Mouse (Mus musculus): ENCODE measurements around the gene Srebf2.
"Not testable (repeated sequence)": the region's sequence is repeated elsewhere in the genome, so short reads cannot be mapped to it uniquely, and the experiment has no call there.

Gene Srebf2

DNA sequence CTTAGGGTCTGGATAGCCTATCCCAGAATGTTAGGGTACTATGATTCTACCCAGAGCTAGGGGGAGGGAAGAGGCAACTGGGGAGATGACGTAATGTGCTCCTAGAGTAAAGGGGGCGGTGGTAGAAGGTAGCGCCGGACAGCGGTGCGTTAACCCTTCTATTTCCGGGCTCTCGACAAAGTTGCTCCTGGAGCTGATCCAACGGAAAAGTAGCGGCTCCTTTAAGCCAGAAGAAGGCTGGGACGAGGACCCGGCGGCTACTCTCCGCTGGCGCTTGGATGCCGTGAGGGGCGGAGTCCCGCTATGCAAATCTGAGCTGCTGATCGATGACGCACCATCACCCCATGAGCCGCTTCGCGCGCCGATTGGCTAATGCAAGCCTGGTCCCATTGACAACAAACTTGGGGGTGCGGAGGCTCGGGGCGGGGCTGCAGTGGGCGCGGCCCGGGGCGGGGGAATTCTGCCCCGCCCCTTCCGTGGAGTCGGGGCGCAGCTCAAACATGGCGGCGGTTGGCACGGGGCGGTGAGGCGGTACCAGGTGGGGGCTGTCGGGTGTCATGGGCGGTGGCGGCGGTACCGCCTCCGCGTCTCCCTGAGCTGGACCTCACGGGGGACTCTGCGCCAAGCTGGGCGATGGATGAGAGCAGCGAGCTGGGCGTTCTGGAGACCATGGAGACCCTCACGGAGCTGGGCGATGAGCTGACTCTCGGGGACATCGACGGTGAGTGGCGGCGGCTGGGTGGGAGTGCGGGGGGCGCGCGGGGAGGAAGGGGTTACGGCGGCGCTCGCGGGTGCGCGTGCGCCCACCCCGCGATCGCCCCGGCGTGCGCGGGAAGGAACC, at the start of gene Srebf2:
Srebf2 (plus strand) TSS at position 412 of the 841 bp plus-strand sequence.
- peak; percentile 99 for DNase-seq

- DNase-seq: peak; percentile 77
Measured at GRCm38 (mm10) chr15:82106953-82107555, 39.9 kb upstream of the Srebf2 start.

GRCm38 (mm10) chr15:82120544-82120943, 26.4 kb upstream of the Srebf2 start:
- no peak for DNase-seq

GRCm38 (mm10) chr15:82126690-82127089, 20.3 kb upstream of the Srebf2 start:
- DNase-seq: not testable (repeated sequence)

DNA sequence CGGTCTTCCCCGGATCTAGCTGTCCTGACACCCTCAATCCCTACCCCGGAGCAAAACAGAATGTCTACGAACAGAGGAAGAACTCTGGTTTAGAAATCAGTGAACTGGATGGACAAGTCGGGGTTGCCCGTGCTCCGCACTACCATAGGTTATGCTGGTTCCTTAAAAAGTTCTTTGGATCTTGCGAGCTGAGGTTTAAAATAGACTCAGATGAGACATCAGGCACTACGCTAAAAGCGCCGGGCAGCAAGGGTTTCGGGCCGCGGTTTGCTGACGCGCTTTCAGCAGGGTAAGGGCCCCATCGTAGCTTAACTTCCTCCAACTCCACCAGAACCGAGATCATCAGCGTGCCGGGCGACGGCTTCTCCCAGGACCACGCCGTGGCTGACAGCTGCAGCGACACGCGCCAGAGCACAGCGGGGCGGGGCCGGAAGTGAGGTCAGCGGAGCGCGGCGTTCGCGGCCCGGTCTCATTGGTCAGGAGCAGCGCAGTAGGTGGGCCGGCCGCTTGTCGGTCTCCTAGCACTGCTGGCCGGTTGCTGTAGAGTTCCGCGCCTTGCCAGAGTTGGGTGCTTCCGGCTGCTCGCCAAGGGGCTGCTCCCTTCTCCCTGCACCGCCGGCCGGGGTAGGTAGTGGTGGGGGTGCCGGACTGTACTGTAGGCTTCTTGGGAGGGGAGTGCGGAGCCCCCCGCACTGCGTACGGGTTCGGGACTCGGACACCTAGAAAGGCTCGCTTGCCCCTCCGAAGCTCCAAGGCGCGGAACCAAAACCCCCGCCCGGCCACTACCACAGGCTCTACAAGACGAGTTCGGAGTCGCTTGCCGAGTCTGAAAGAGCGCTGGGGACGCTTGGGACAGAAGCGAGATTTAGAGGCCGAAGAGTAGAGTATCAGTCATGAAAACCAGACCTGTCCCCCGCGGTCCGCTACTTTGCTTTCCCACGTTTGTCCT, 19.3 kb upstream of the Srebf2 start, which contains the start of gene Ccdc134:
Ccdc134 (plus strand) TSS at position 497 of the 949 bp plus-strand sequence.
- DNase-seq: peak; percentile 96

- DNase-seq: no peak
Measured at GRCm38 (mm10) chr15:82128398-82128797, 18.6 kb upstream of the Srebf2 start.

- DNase-seq: no peak
Measured at GRCm38 (mm10) chr15:82130599-82130998, 16.4 kb upstream of the Srebf2 start.

- DNase-seq: peak; percentile 63
Measured at GRCm38 (mm10) chr15:82135372-82135771, 11.6 kb upstream of the Srebf2 start.

DNA sequence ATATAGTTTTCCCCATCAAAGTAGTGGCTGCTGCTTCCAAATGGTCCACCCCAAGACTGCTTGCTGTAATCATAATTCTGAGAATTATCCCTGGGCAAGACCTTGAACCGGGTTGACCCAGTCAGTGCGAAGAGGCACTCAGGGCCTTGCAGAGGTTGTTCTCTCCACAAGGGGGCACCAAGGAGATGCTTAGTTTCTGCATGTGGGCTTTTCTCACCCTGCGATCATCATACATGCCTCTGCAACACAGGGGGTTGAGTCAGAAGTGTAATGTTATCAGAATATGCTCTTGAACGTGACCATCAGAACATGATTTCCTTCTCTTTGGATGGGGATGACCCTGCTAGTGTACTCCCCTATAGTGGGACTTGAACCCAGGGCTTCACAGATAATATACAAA, 8.4 kb upstream of the Srebf2 start:
- DNase-seq: peak; percentile 52

DNA sequence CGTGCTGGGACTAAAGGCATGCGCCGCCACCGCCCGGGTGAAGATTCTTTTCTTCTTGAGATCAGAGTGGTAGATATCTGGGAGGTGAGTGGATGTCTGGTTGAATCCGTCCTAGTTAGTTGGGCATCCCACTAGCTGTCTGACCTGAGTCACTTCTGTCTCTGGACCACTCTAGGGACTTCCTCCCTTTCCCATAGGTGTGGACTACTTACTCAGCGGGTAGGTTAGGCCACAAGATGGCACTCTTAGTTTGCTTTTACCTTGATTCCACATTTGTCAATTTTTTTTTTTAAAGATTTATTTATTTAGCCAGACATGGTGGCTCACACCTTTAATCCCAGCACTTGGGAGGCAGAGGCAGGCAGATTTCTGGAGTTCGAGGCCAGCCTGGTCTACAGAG, 7.8 kb upstream of the Srebf2 start:
- no peak for DNase-seq

GRCm38 (mm10) chr15:82140355-82140754, 6.6 kb upstream of the Srebf2 start:
- no peak for DNase-seq

DNA sequence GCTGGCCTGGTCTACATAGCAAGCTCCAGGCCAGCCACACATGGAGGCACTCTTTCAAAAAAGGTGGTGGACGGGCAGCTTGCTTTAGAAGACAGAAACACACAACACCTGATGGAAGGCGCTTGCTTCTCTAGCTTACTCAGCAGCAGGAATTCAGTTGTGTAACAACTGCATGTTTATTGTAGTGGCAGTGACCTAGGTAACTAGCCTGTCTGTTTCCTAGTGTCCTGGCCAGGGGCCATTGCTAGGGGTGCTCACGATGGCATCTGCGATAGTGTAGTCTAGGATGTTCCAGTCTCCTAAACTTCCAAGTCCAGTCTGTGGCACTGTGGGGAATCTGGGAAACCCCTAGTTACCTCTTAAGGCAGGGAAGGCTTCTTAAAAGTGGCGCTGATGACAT, 2.8 kb upstream of the Srebf2 start:
- no peak for DNase-seq

- DNase-seq: no peak
Measured at GRCm38 (mm10) chr15:82145408-82145807, 1.6 kb upstream of the Srebf2 start.

DNA sequence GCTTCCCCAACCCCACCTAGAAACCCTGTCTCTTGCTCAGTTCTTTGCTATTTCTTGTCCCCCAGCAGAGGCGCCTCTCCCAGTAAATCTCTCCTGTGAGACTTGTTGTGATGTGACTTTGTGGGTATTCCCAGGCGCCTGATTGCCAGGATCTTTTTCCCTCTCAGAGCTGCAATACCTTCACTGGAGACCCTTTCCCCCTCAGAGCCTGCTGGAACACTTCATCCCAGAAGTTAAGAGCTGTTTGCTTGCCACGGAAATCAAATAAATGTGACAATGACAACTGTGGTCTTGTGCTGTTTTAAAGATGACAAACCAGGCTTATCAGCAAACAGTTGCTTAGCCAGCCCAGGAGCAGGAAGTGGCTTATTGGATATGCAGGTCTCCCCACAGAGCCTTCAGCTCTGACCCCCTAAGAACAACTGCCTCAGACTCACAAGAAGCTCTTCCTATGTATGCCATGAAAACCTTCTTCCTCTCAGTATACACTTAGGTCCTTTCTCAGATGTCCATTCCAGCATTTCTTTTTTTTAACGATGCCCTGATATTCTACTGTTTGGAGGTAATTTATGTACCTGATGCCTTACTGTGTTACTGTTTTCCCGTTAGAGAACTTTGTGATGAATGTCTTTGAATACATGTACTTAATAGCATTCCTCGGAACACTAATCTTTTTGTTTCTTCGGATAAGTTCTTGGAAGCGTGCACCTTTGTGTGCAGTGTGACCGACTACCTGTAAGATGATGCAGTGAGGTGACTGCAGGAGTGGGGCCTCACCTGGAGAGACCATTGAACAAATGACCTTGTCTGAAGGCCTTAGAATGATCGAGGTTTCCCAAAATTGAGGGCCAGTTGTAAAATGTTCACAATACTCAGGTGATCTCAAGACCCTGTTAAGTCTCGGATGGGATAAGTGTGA, 871 bp upstream of the Srebf2 start:
- DNase-seq: no peak

GRCm38 (mm10) chr15:82147611-82148111, 680 bp downstream of the Srebf2 start:
- peak; percentile 51 for DNase-seq

DNA sequence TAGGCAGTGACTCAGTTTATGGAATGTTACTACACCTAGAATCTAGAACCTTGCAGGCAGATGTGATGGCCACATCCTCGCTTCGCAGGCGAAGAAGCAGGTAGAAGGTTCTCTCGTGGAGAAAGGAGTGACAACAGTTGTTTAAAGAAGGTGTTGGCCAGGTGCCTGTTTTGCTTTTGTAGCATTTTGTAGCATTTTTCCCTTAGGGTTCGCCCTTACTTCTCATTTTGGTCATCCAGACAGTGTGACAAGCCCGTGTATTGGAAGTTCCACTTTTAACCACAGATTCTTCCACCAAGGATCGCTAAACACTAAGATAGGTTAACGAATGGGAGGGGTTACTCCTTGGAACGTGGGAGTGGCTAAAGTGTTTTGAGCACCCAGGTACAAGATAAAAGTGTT, 1.5 kb downstream of the Srebf2 start:
- DNase-seq: no peak

DNA sequence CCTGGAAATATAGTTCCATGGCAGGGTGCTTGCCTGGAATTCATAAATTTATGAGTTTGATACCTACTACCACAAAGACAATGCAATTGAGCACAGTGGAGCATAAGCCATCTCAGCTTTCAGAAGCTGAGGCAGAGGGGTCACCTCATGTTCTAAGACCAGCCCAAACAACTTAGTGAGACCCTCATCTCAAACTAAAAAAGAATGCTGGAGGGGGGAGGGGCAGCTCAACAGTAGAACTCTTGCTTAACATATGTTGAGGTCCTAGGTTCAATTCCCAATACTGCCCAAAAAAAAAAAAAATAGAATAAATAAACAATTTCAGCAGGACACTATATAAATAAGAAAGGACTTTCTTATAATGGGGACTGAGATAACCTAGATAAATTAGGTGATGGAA, 3.1 kb downstream of the Srebf2 start:
- DNase-seq: no peak

DNA sequence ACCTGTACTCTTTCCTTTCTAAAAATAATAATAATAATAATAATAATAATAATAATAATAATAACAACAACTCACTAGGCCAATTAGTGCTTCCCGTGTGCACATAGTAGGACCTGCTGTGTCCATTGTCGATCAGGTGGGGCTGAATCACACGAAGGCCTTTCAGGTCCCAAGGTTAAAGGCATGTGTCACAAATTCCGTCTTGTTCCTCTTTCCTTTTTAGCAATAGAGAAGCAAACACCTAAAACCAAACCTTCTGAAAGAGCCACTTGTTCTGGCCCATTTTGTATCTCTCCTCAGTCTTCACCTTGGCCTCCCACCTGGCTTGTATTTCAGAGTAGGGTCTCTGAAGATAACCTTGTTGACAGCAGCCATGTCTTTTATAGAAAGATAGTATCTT, 4.2 kb downstream of the Srebf2 start:
- DNase-seq: no peak

DNA sequence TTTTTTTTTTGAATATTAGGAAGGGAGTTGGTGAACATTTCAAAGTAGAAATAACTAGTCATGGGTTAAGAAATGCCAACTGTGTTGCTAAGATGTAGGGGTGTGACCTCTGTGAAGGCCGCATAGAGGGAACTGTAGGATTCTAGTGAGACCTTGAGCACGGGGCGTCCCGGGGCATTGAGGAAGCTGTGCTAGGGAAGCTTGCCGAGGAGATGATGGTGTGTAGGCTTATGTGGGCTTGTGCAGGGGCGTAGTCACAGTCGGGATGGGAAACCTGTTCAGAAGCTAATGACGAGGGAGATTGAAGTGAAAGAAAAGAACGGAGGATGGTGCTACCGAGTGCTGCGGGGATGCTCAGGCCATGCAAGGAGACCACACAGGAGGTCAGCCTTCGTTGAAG, 5.0 kb downstream of the Srebf2 start:
- no peak for DNase-seq

DNA sequence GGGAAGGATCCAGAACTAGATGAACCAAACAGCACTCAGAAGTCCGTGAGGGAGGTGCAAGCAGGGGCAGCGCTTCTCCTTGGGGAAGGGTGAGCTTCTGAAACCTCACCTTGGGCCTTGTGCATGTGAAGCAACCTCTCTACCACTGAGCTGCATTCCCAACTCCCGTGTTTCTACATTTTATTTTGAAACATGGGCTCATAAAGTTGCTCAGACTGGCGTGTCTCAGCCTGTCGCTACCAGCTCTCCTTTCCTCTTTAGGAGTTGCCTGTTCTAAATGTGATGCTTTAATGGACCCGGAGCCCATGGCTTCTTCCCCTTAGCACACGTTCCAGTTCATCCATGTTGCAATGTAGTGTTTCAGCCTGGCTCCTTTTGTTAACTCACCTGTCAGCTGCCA, 5.5 kb downstream of the Srebf2 start:
- no peak for DNase-seq

DNA sequence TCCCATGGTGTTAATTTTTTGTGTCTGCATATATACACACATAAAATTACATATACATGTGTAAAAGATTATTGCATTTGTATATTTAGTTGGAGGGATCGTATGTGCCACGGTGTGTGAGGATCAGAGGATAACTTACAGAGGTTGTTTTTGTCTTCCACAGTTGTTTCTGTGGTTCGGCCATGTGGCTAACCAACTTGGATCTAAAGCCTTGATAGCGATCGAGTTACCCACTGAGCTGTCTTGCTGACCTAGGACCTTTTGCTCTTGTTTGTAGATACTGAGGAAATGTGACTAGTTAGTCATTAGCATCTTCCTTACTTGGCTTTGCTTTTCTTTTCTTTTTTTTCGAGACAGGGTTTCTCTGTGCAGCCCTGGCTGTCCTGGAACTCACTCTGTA, 9.3 kb downstream of the Srebf2 start:
- no peak for DNase-seq

GRCm38 (mm10) chr15:82156902-82157301, 9.9 kb downstream of the Srebf2 start:
- no peak for DNase-seq

Data from layer of hippocampus, adult 9-11 months (tissue).